Mouse (Mus musculus): ENCODE results near the gene Foxl1. TPM values are rescaled to one million over a fixed set of nuclear protein-coding genes. Genes with fewer than 3 reads are reported as not detected.

Gene Foxl1
- polyA plus RNA-seq, 1 experiment = 3.4 TPM

GRCm38 (mm10) chr8:121092627-121093026, 35.1 kb upstream of the Foxl1 start:
- peak; percentile 70 for DNase-seq (ENCODE audit: low spot score)

- DNase-seq (ENCODE audit: low spot score) = no peak
These were observed 34.2 kb upstream of the Foxl1 start for GRCm38 (mm10) chr8:121093496-121093895.

GRCm38 (mm10) chr8:121104049-121104818, 23.5 kb upstream of the Foxl1 start:
- no peak for DNase-seq (ENCODE audit: low spot score)

- peak; percentile 95 for DNase-seq (ENCODE audit: low spot score)
These were observed 19.8 kb upstream of the Foxl1 start, which contains the start of gene Mthfsd for GRCm38 (mm10) chr8:121107668-121108656. Gene Mthfsd, minus strand, starts transcription at chr8:121108392.

- DNase-seq (ENCODE audit: low spot score) = no peak
These were observed 19.1 kb upstream of the Foxl1 start for GRCm38 (mm10) chr8:121108657-121109056.

GRCm38 (mm10) chr8:121111145-121111907, 16.4 kb upstream of the Foxl1 start:
- no peak for DNase-seq (ENCODE audit: low spot score)

- DNase-seq (ENCODE audit: low spot score) = peak; percentile 97
These were observed 14.5 kb upstream of the Foxl1 start for GRCm38 (mm10) chr8:121113261-121113660.

GRCm38 (mm10) chr8:121115136-121115535, 12.6 kb upstream of the Foxl1 start:
- DNase-seq (ENCODE audit: low spot score) = no peak

- no peak for DNase-seq (ENCODE audit: low spot score)
These were observed 11.8 kb upstream of the Foxl1 start, which contains the start of gene Foxc2 for GRCm38 (mm10) chr8:121115948-121116347. Gene Foxc2, plus strand, starts transcription at chr8:121116171.

GRCm38 (mm10) chr8:121116591-121117185, 11.1 kb upstream of the Foxl1 start:
- no peak for DNase-seq (ENCODE audit: low spot score)

- no peak for DNase-seq (ENCODE audit: low spot score)
These were observed 10.5 kb upstream of the Foxl1 start for GRCm38 (mm10) chr8:121117186-121117651.

- no peak for DNase-seq (ENCODE audit: low spot score)
These were observed 9.8 kb upstream of the Foxl1 start for GRCm38 (mm10) chr8:121117906-121118305.

- no peak for DNase-seq (ENCODE audit: low spot score)
These were observed 8.9 kb upstream of the Foxl1 start for GRCm38 (mm10) chr8:121118634-121119420.

- no peak for DNase-seq (ENCODE audit: low spot score)
These were observed 7.9 kb upstream of the Foxl1 start for GRCm38 (mm10) chr8:121119635-121120455.

- DNase-seq (ENCODE audit: low spot score) = no peak
These were observed 7.0 kb upstream of the Foxl1 start for GRCm38 (mm10) chr8:121120456-121121419.

- DNase-seq (ENCODE audit: low spot score) = no peak
These were observed 6.0 kb upstream of the Foxl1 start for GRCm38 (mm10) chr8:121121704-121122103.

- no peak for DNase-seq (ENCODE audit: low spot score)
These were observed 5.4 kb upstream of the Foxl1 start for GRCm38 (mm10) chr8:121122368-121122767.

GRCm38 (mm10) chr8:121123113-121123512, 4.6 kb upstream of the Foxl1 start:
- no peak for DNase-seq (ENCODE audit: low spot score)
